Comparison of ENCODE assay signal across 7 mouse cellular contexts in genomic region chr4:56222023-56222776, GRCm38 (mm10).
DNase-seq lines count a peak whose midpoint lies in the region; ATAC-seq and TF ChIP-seq lines count a peak whose summit lies in the region.

No protein-coding gene starts in this region.

- H3K36me3 ChIP-seq in MEL (ENCODE audit: control insufficient read depth in 1 of 2, insufficient read depth in 2 of 2, low read length in 2 of 2): no peaks in the 10 kb centered on the region
- H3K36me3 ChIP-seq in intestine, embryonic 14.5 days (ENCODE audit: control insufficient read depth, insufficient read depth, low read length): no peaks in the 10 kb centered on the region
- H3K36me3 ChIP-seq in limb, embryonic 15.5 days: no peaks in the 10 kb centered on the region
- no peaks in the 10 kb centered on the region for H3K36me3 ChIP-seq in midbrain, embryonic 15.5 days (replicated peaks)
- H3K36me3 ChIP-seq in splenic B cell, adult 2 months (ENCODE audit: control insufficient read depth, insufficient read depth, low read length, poor library complexity, severe bottlenecking): no peaks in the 10 kb centered on the region

- 18% methylated on average over 8 of the region's 8 CpGs for WGBS in intestine, embryonic 14.5 days
- 24% methylated on average over 8 of the region's 8 CpGs for WGBS in limb, embryonic 15.5 days
- 39% methylated on average over 8 of the region's 8 CpGs for WGBS in midbrain, embryonic 15.5 days

- peak overlapping the region; percentile 43 to 50; a peak in 3 of 4 replicates for H3K4me3 ChIP-seq in MEL (ENCODE audit: control insufficient read depth in 1 of 2, insufficient read depth in 1 of 2, low read depth in 2 of 2, low read length in 2 of 2)
- H3K4me3 ChIP-seq in intestine, embryonic 14.5 days (ENCODE audit: low read depth, low read length): no peak overlapping the region
- H3K4me3 ChIP-seq in limb, embryonic 15.5 days: 0 out of 2 replicates have a peak overlapping the region, but pooled peaks have one; percentile 3
- no peak overlapping the region for H3K4me3 ChIP-seq in midbrain, embryonic 15.5 days

- H3K27ac ChIP-seq in MEL (ENCODE audit: control insufficient read depth, low read depth, low read length): no peak overlapping the region
- 0 out of 2 replicates have a peak overlapping the region, but pooled peaks have one; percentile 22 for H3K27ac ChIP-seq in intestine, embryonic 14.5 days (ENCODE audit: low read depth)
- H3K27ac ChIP-seq in limb, embryonic 15.5 days: peak overlapping the region; percentile 75; the same call in 1 of the 2 replicates
- H3K27ac ChIP-seq in midbrain, embryonic 15.5 days: no peak overlapping the region

- ATAC-seq in intestine, embryonic 14.5 days (replicated peaks; ENCODE audit: low FRiP score, low TSS enrichment, low read depth): peak; percentile 79
- ATAC-seq in limb, embryonic 15.5 days (ENCODE audit: insufficient number of reproducible peaks, low FRiP score, low TSS enrichment, low read depth): 0 out of 2 replicates have a peak, but pooled peaks have one; percentile 48
- peak; percentile 69; the same call in 1 of the 2 replicates for ATAC-seq in midbrain, embryonic 15.5 days (replicated peaks)

- H3K79me2 ChIP-seq in MEL (ENCODE audit: control insufficient read depth, insufficient read depth, low read length, poor library complexity): no peaks in the 10 kb centered on the region

- TF ChIP-seq EP300 in MEL (IDR thresholded peaks at IDR 0.05; ENCODE audit: low read depth in 1 of 2, low read length in 2 of 2): no peak

- TF ChIP-seq CTCF in MEL (IDR thresholded peaks at IDR 0.05 in 2 of 3, conservative IDR thresholded peaks at IDR 0.05 in 1 of 3; ENCODE audit: control insufficient read depth in 1 of 3, insufficient read depth in 1 of 3, low read depth in 2 of 3, low read length in 3 of 3, poor library complexity in 1 of 3, severe bottlenecking in 1 of 3): peak; percentile 27 to 54 (median 34)

- no peak for TF ChIP-seq POLR2A in MEL (IDR thresholded peaks at IDR 0.05; ENCODE audit: control insufficient read depth in 1 of 2, insufficient read depth in 1 of 2, low read depth in 1 of 2, low read length in 2 of 2, poor library complexity in 1 of 2)

- no peaks in the 10 kb centered on the region for H3K27me3 ChIP-seq in MEL (ENCODE audit: control insufficient read depth in 1 of 2, insufficient read depth in 2 of 2, low read length in 2 of 2)
- H3K27me3 ChIP-seq in intestine, embryonic 14.5 days (replicated peaks; ENCODE audit: control insufficient read depth, insufficient read depth, low read length): no peaks in the 10 kb centered on the region
- no peaks in the 10 kb centered on the region for H3K27me3 ChIP-seq in limb, embryonic 15.5 days
- no peaks in the 10 kb centered on the region for H3K27me3 ChIP-seq in midbrain, embryonic 15.5 days (replicated peaks)
- H3K27me3 ChIP-seq in splenic B cell, adult 2 months (ENCODE audit: control insufficient read depth, insufficient read depth, low read length, poor library complexity, severe bottlenecking): no peaks in the 10 kb centered on the region

- peak; percentile 14; the same call in 1 of the 2 replicates for TF ChIP-seq RAD21 in MEL (IDR thresholded peaks at IDR 0.05; ENCODE audit: low read depth, low read length)

- no peak overlapping the region; the same call in 1 of the 2 replicates for H3K9ac ChIP-seq in MEL (ENCODE audit: control insufficient read depth, low read depth, low read length, poor library complexity, severe bottlenecking)
- no peak overlapping the region for H3K9ac ChIP-seq in intestine, embryonic 14.5 days (ENCODE audit: low read length)
- H3K9ac ChIP-seq in limb, embryonic 15.5 days: no peak overlapping the region
- no peak overlapping the region for H3K9ac ChIP-seq in midbrain, embryonic 15.5 days

- peak; percentile 25 for DNase-seq in MEL (ENCODE audit: low read depth, low spot score)
- DNase-seq in adrenal gland, postnatal 25 days: peak; percentile 74
- DNase-seq in frontal cortex, postnatal 36 days (ENCODE audit: low spot score in 2 of 2): peak; percentile 23 to 26
- peak; percentile 57 for DNase-seq in intestine, embryonic 14.5 days (ENCODE audit: low spot score)
- peak; percentile 87 for DNase-seq in splenic B cell, adult 2 months (ENCODE audit: low read depth, low spot score)

- H3K9me3 ChIP-seq in MEL (replicated peaks; ENCODE audit: insufficient read depth, low read length): no peaks in the 10 kb centered on the region
- no peaks in the 10 kb centered on the region for H3K9me3 ChIP-seq in intestine, embryonic 14.5 days (ENCODE audit: control insufficient read depth, low read length)
- H3K9me3 ChIP-seq in limb, embryonic 15.5 days: no peaks in the 10 kb centered on the region
- no peaks in the 10 kb centered on the region for H3K9me3 ChIP-seq in midbrain, embryonic 15.5 days

- peak overlapping the region; percentile 28 for H3K4me2 ChIP-seq in intestine, embryonic 14.5 days (ENCODE audit: low read length)
- no peak overlapping the region for H3K4me2 ChIP-seq in limb, embryonic 15.5 days
- no peak overlapping the region for H3K4me2 ChIP-seq in midbrain, embryonic 15.5 days

- H3K4me1 ChIP-seq in MEL (ENCODE audit: control insufficient read depth in 1 of 2, insufficient read depth in 2 of 2, low read length in 2 of 2): no peaks in the 10 kb centered on the region
- peaks cover 8% of the 10 kb centered on the region; the same call in 1 of the 2 replicates for H3K4me1 ChIP-seq in intestine, embryonic 14.5 days (replicated peaks; ENCODE audit: control insufficient read depth, insufficient read depth, low read length)
- H3K4me1 ChIP-seq in limb, embryonic 15.5 days: peaks cover 13% of the 10 kb centered on the region
- peaks cover 17% of the 10 kb centered on the region for H3K4me1 ChIP-seq in midbrain, embryonic 15.5 days

TF ChIP-seq in MEL, 35 proteins besides CTCF, POLR2A, EP300 and RAD21:
- peak; percentile 11; the same call in 1 of the 2 replicates for TF ChIP-seq SMC3 (IDR thresholded peaks at IDR 0.05; ENCODE audit: low read depth, low read length)
- TF ChIP-seq ZNF384 (IDR thresholded peaks at IDR 0.05; ENCODE audit: low read depth, low read length): no peak
- no peak for TF ChIP-seq POLR2AphosphoS5 (IDR thresholded peaks at IDR 0.05; ENCODE audit: borderline replicate concordance, low read depth, low read length)
- no peak for TF ChIP-seq E2F4 (IDR thresholded peaks at IDR 0.05; ENCODE audit: borderline replicate concordance, low read depth, low read length)
- TF ChIP-seq NRF1 (IDR thresholded peaks at IDR 0.05; ENCODE audit: insufficient read depth, low read depth, low read length, poor library complexity, severe bottlenecking): no peak
- no peak for TF ChIP-seq GATA1 (IDR thresholded peaks at IDR 0.05; ENCODE audit: low read depth, low read length)
TF ChIP-seq in MEL: peak in this region for 1.

Comparison
In these comparisons a context has a peak if more than half of its experiments do, and no peak if none do; other contexts are left out.
1. DNase-seq: peak in every context shown above with its lines; median percentile 87 in splenic B cell, adult 2 months; 74 in adrenal gland, postnatal 25 days; 57 in intestine, embryonic 14.5 days; 25 in MEL; 24 in frontal cortex, postnatal 36 days.
2. H3K27ac ChIP-seq: peak in intestine, embryonic 14.5 days (single experiment) and limb, embryonic 15.5 days (single experiment); none in MEL (single experiment) and midbrain, embryonic 15.5 days (single experiment).
3. H3K4me3 ChIP-seq: peak in MEL (2 of 2) and limb, embryonic 15.5 days (single experiment); none in intestine, embryonic 14.5 days (single experiment) and midbrain, embryonic 15.5 days (single experiment).
4. Peak in every context shown above with its lines, with median percentiles within 50 percentile points of each other: ATAC-seq.